Mouse (Mus musculus) limb, embryonic 15.5 days (tissue): ENCODE results near the gene Uox. TPM values are rescaled to one million over a fixed set of nuclear protein-coding genes. Genes with fewer than 3 reads are reported as not detected.

Experiments used
- ATAC-seq: fragments of 200-750 bp; cut with Nextera tagmentation; 2 replicates; pipeline ENCODE4 v1.8.0; 2017; ENCODE audit warnings: low read depth, moderate TSS enrichment; ENCODE audit not compliant: insufficient number of reproducible peaks, low FRiP score, low TSS enrichment
- H3K27ac ChIP-seq: fragments of 300-500 bp; sonication (generic); 2 replicates; pipeline ENCODE4 v1.5.1; 2015; ENCODE audit warnings: moderate library complexity, mild to moderate bottlenecking, inconsistent platforms
- H3K27me3 ChIP-seq: fragments of 300-500 bp; sonication (generic); 2 replicates; pipeline ENCODE4 v1.6.1; 2015; ENCODE audit warnings: inconsistent platforms
- H3K36me3 ChIP-seq: fragments of 300-500 bp; sonication (generic); 2 replicates; pipeline ENCODE4 v1.6.1; 2015; ENCODE audit warnings: inconsistent platforms
- H3K4me1 ChIP-seq: fragments of 300-500 bp; sonication (generic); 2 replicates; pipeline ENCODE4 v1.6.1; 2015; ENCODE audit warnings: inconsistent platforms
- H3K4me2 ChIP-seq: fragments of 300-500 bp; sonication (generic); 2 replicates; pipeline ENCODE4 v1.6.1; 2015; ENCODE audit warnings: mild to moderate bottlenecking, inconsistent platforms
- H3K4me3 ChIP-seq: fragments of 300-500 bp; sonication (generic); 2 replicates; pipeline ENCODE4 v1.5.1; 2015; ENCODE audit warnings: mild to moderate bottlenecking, inconsistent platforms
- H3K9ac ChIP-seq: fragments of 300-500 bp; sonication (generic); 2 replicates; pipeline ENCODE4 v1.6.1; 2015; ENCODE audit warnings: inconsistent platforms
- H3K9me3 ChIP-seq: fragments of 300-500 bp; sonication (generic); 2 replicates; pipeline ENCODE4 v1.6.1; 2016; ENCODE audit warnings: inconsistent platforms
- WGBS: fragments of 180-500 bp; shearing (Covaris S2); methylation state at CpG from one replicate; pipeline ENCODE4 v1.1.7; 2015; 5-methylcytosine and 5-hydroxymethylcytosine counted together
- polyA plus RNA-seq: library from polyadenylated mRNA; unstranded; fragments of >200 nt; fragmentation: Nextera tagmentation; extraction: Ambion mirVana; gene quantifications from 2 replicates; pipeline ENCODE4 v1.2.1, GENCODE M21; 2015

The Uox gene
- polyA plus RNA-seq, 1 experiment from 2014 or later: 1.2 TPM

- H3K36me3 ChIP-seq: no peaks in the 10 kb centered on the region
- H3K9me3 ChIP-seq: no peaks in the 10 kb centered on the region
- H3K27ac ChIP-seq: no peak overlapping the region
- H3K9ac ChIP-seq: no peak overlapping the region
- 35% methylated on average over 2 of the region's 2 CpGs for WGBS
- no peaks in the 10 kb centered on the region for H3K27me3 ChIP-seq
- no peak overlapping the region for H3K4me3 ChIP-seq
- H3K4me1 ChIP-seq: no peaks in the 10 kb centered on the region
- H3K4me2 ChIP-seq: no peak overlapping the region
- ATAC-seq: no peak
These were observed 100.9 kb downstream of the Uox start for GRCm38 (mm10) chr3:146671121-146671520.

- no peak for ATAC-seq
- 74% methylated on average over 1 of the region's 1 CpGs for WGBS
- H3K27ac ChIP-seq: no peak overlapping the region
- no peaks in the 10 kb centered on the region for H3K9me3 ChIP-seq
- no peaks in the 10 kb centered on the region for H3K36me3 ChIP-seq
- H3K4me1 ChIP-seq: no peaks in the 10 kb centered on the region
- H3K9ac ChIP-seq: no peak overlapping the region
- no peaks in the 10 kb centered on the region for H3K27me3 ChIP-seq
- H3K4me2 ChIP-seq: no peak overlapping the region
- H3K4me3 ChIP-seq: no peak overlapping the region
These were observed 104.9 kb downstream of the Uox start for GRCm38 (mm10) chr3:146675101-146675500.

- Histone ChIP-seq H3K9me3 (no peaks in the 10 kb centered on the region), H3K4me1 (no peaks in the 10 kb centered on the region), H3K9ac (no peak overlapping the region), H3K27ac (no peak overlapping the region), H3K4me2 (no peak overlapping the region), H3K36me3 (no peaks in the 10 kb centered on the region), H3K4me3 (no peak overlapping the region), H3K27me3 (no peaks in the 10 kb centered on the region)
- WGBS: 86% methylated on average over 4 of the region's 4 CpGs
- no peak for ATAC-seq
These were observed 106.0 kb downstream of the Uox start for GRCm38 (mm10) chr3:146676193-146676592.

- H3K9me3 ChIP-seq: no peaks in the 10 kb centered on the region
- H3K4me1 ChIP-seq: peaks cover 11% of the 10 kb centered on the region
- no peak for ATAC-seq
- 92% methylated on average over 16 of the region's 16 CpGs for WGBS
- no peak overlapping the region for H3K4me2 ChIP-seq
- no peaks in the 10 kb centered on the region for H3K36me3 ChIP-seq
- H3K9ac ChIP-seq: no peak overlapping the region
- no peaks in the 10 kb centered on the region for H3K27me3 ChIP-seq
- H3K4me3 ChIP-seq: no peak overlapping the region
- H3K27ac ChIP-seq: no peak overlapping the region
These were observed 109.4 kb downstream of the Uox start for GRCm38 (mm10) chr3:146679646-146680045.

GRCm38 (mm10) chr3:146680625-146681024 is 110.4 kb downstream of the Uox start:
- H3K9ac ChIP-seq: no peak overlapping the region

GRCm38 (mm10) chr3:146681696-146682095 is 111.5 kb downstream of the Uox start:
- no peaks in the 10 kb centered on the region for H3K36me3 ChIP-seq
- no peaks in the 10 kb centered on the region for H3K27me3 ChIP-seq
- no peak for ATAC-seq
- no peak overlapping the region for H3K9ac ChIP-seq
- H3K9me3 ChIP-seq: no peaks in the 10 kb centered on the region
- peak overlapping the region; percentile 48 for H3K4me2 ChIP-seq
- H3K27ac ChIP-seq: no peak overlapping the region
- WGBS: 55% methylated on average over 8 of the region's 8 CpGs
- peaks cover 20% of the 10 kb centered on the region for H3K4me1 ChIP-seq
- H3K4me3 ChIP-seq: peak overlapping the region; percentile 23; the same call in 1 of the 2 replicates

More at GRCm38 (mm10) chr3:146680625-146681024, 110.4 kb downstream of the Uox start:
- Histone ChIP-seq H3K9me3 (no peaks in the 10 kb centered on the region), H3K27ac (no peak overlapping the region), H3K27me3 (no peaks in the 10 kb centered on the region), H3K4me2 (no peak overlapping the region), H3K4me3 (no peak overlapping the region), H3K4me1 (peaks cover 16% of the 10 kb centered on the region), H3K36me3 (no peaks in the 10 kb centered on the region)
- ATAC-seq: no peak
- WGBS: 89% methylated on average over 13 of the region's 13 CpGs

Other genes starting within 250 kb of the Uox start
- gene Ssx2ip, start 165.8 kb upstream of the Uox start, polyA plus RNA-seq: 25.4 and 25.6 TPM in 2 replicates
- gene Ctbs, start 120.6 kb upstream of the Uox start, polyA plus RNA-seq: 10.1 and 10.4 TPM in 2 replicates
- gene Spata1, start 70.7 kb upstream of the Uox start, polyA plus RNA-seq: 4.2 and 4.7 TPM in 2 replicates
- 729 and 820 TPM in 2 replicates for gene Gng5, start 70.6 kb upstream of the Uox start, polyA plus RNA-seq
- 43.2 and 44.9 TPM in 2 replicates for gene Rpf1, start 49.0 kb upstream of the Uox start, polyA plus RNA-seq
- 0.14 and 0.15 TPM in 2 replicates for gene Dnase2b, start 45.2 kb downstream of the Uox start, polyA plus RNA-seq
- not detected in 2 replicates for gene 4930503B20Rik, start 80.9 kb downstream of the Uox start, polyA plus RNA-seq
- 1.2 and 1.7 TPM in 2 replicates for gene Samd13, start 115.2 kb downstream of the Uox start, polyA plus RNA-seq
- gene Prkacb, start 242.6 kb downstream of the Uox start, polyA plus RNA-seq: 60.3 and 60.7 TPM in 2 replicates